Mouse (Mus musculus): Measurements from ENCODE around the gene Tnfrsf14.
A peak's percentile ranks its signal among the peaks of the same experiment; 100 is the strongest.

The Tnfrsf14 gene

GRCm38 (mm10) chr4:154880730-154881129 lies 47.6 kb downstream of the Tnfrsf14 start:
- DNase-seq (ENCODE audit: low spot score in 2 of 2) = no peak

- DNase-seq (ENCODE audit: low spot score in 2 of 2) = peak; percentile 81 to 91
These were observed 50.4 kb downstream of the Tnfrsf14 start for GRCm38 (mm10) chr4:154877864-154878548.

GRCm38 (mm10) chr4:154873186-154873585 lies 55.2 kb downstream of the Tnfrsf14 start:
- no peak for DNase-seq (ENCODE audit: low spot score in 2 of 2)
